Mouse (Mus musculus) urinary bladder, adult 2 months (tissue): Measurements from ENCODE around the gene Cdkn2d. TPM values are rescaled to one million over a fixed set of nuclear protein-coding genes. Genes with fewer than 3 reads are reported as not detected.
"Not testable (repeated sequence)": the region's sequence is repeated elsewhere in the genome, so short reads cannot be mapped to it uniquely, and the experiment has no call there.

Experiments used
- DNase-seq: peaks from one replicate; pipeline ENCODE4 v3.0.0; 2022; ENCODE audit warnings: low spot score
- polyA plus RNA-seq: library from polyadenylated mRNA; depleted of rRNA; stranded (reverse); fragments of >200 nt; gene quantifications from 2 replicates; pipeline ENCODE4 v1.2.3, GENCODE M21; 2012

The Cdkn2d gene
- polyA plus RNA-seq, 1 experiment, result 18.2 TPM

- DNase-seq, result no peak
These were observed 27.6 kb upstream of the Cdkn2d start for GRCm38 (mm10) chr9:21318792-21319191.

- DNase-seq, result no peak
These were observed 25.5 kb upstream of the Cdkn2d start for GRCm38 (mm10) chr9:21316696-21317095.

- no peak for DNase-seq
These were observed 24.2 kb upstream of the Cdkn2d start for GRCm38 (mm10) chr9:21315421-21315820.

- DNase-seq, result no peak
These were observed 23.3 kb upstream of the Cdkn2d start for GRCm38 (mm10) chr9:21314367-21315140.

GRCm38 (mm10) chr9:21313394-21313793, 22.2 kb upstream of the Cdkn2d start:
- peak; percentile 91 for DNase-seq

GRCm38 (mm10) chr9:21312134-21312533, 20.9 kb upstream of the Cdkn2d start, which contains the start of gene Ap1m2:
Gene Ap1m2 (minus strand): TSS chr9:21312337.
- DNase-seq, result peak; percentile 59

GRCm38 (mm10) chr9:21311695-21312094, 20.5 kb upstream of the Cdkn2d start:
- DNase-seq, result no peak

- DNase-seq, result no peak
These were observed 18.0 kb upstream of the Cdkn2d start for GRCm38 (mm10) chr9:21309150-21309741.

GRCm38 (mm10) chr9:21305065-21305464, 13.9 kb upstream of the Cdkn2d start:
- no peak for DNase-seq

GRCm38 (mm10) chr9:21299014-21299413, 7.8 kb upstream of the Cdkn2d start:
- DNase-seq, result no peak

- no peak for DNase-seq
These were observed 1.1 kb upstream of the Cdkn2d start for GRCm38 (mm10) chr9:21292271-21292670.

GRCm38 (mm10) chr9:21291868-21292267, 661 bp upstream of the Cdkn2d start:
- DNase-seq, result not testable (repeated sequence)

GRCm38 (mm10) chr9:21290589-21290988, 618 bp downstream of the Cdkn2d start:
- no peak for DNase-seq

- no peak for DNase-seq
These were observed 1.9 kb downstream of the Cdkn2d start for GRCm38 (mm10) chr9:21289337-21289671.

GRCm38 (mm10) chr9:21288404-21289336, 2.5 kb downstream of the Cdkn2d start:
- DNase-seq, result no peak

- peak; percentile 96 for DNase-seq
These were observed 3.4 kb downstream of the Cdkn2d start, which contains the start of gene Kri1 for GRCm38 (mm10) chr9:21287571-21288402. Gene Kri1 (minus strand): TSS chr9:21287969.

- no peak for DNase-seq
These were observed 4.5 kb downstream of the Cdkn2d start for GRCm38 (mm10) chr9:21286753-21287152.

- DNase-seq, result no peak
These were observed 7.2 kb downstream of the Cdkn2d start for GRCm38 (mm10) chr9:21283994-21284393.

- DNase-seq, result no peak
These were observed 7.6 kb downstream of the Cdkn2d start for GRCm38 (mm10) chr9:21283591-21283990.

GRCm38 (mm10) chr9:21277776-21278175, 13.4 kb downstream of the Cdkn2d start:
- DNase-seq, result no peak

- DNase-seq, result no peak
These were observed 14.9 kb downstream of the Cdkn2d start for GRCm38 (mm10) chr9:21276307-21276706.
